Mouse (Mus musculus) lung, embryonic 14.5 days (tissue): ENCODE measurements at regions not wholly inside any gene's neighbourhood (a gene's known extent, or its start where the extent isn't known, plus 50 kb on each side); places are given as distances from the start of the nearest gene placed in this dataset.

Experiments
- ATAC-seq: fragments of 200-750 bp; cut with Nextera tagmentation; 2 replicates; pipeline ENCODE4 v1.8.0; 2017; ENCODE audit warnings: mild to moderate bottlenecking, moderate TSS enrichment, moderate library complexity; ENCODE audit not compliant: insufficient read depth
- DNase-seq: peaks from one replicate; pipeline ENCODE4 v3.0.0-alpha.2; 2015
- H3K27ac ChIP-seq: fragments of 300-500 bp; sonication (generic); 2 replicates; pipeline ENCODE4 v1.5.1; 2014; ENCODE audit warnings: low read depth, mild to moderate bottlenecking, moderate library complexity
- H3K27me3 ChIP-seq: fragments of 300-500 bp; sonication (generic); 2 replicates; pipeline ENCODE4 v1.6.1; 2014; ENCODE audit warnings: low read length, control low read depth; ENCODE audit not compliant: insufficient read depth
- H3K36me3 ChIP-seq: fragments of 300-500 bp; sonication (generic); 2 replicates; pipeline ENCODE4 v1.6.1; 2014; ENCODE audit warnings: control low read depth; ENCODE audit not compliant: insufficient read depth
- H3K4me1 ChIP-seq: fragments of 300-500 bp; sonication (generic); 2 replicates; pipeline ENCODE4 v1.6.1; 2014; ENCODE audit warnings: antibody characterized with exemption, control low read depth; ENCODE audit not compliant: insufficient read depth
- H3K4me2 ChIP-seq: fragments of 300-500 bp; sonication (generic); 2 replicates; pipeline ENCODE4 v1.6.1; 2014; ENCODE audit warnings: mild to moderate bottlenecking
- H3K4me3 ChIP-seq: fragments of 300-500 bp; sonication (generic); 2 replicates; pipeline ENCODE4 v1.5.1; 2014; ENCODE audit warnings: low read depth, low read length
- H3K9ac ChIP-seq: fragments of 300-500 bp; sonication (generic); 2 replicates; pipeline ENCODE4 v1.6.1; 2014
- H3K9me3 ChIP-seq: fragments of 300-500 bp; sonication (generic); 2 replicates; pipeline ENCODE4 v1.6.1; 2016; ENCODE audit warnings: low read depth, low read length, control low read depth
- CTCF ChIP-seq: IDR thresholded peaks from 2 replicates; pipeline ENCODE4 v1.5.1; 2016; ENCODE audit warnings: antibody characterized with exemption, low read depth
- WGBS: fragments of 180-500 bp; shearing (Covaris S2); extraction: QIAGEN DNeasy Blood & Tissue Kit; methylation state at CpG from one replicate; pipeline ENCODE4 v1.1.7; 2014; 5-methylcytosine and 5-hydroxymethylcytosine counted together

GRCm38 (mm10) chr7:136390066-136390465 is 504.3 kb upstream of the Mgmt start:
- DNase-seq (peak; percentile 52), ATAC-seq (no peak)
- Histone ChIP-seq H3K4me1 (no peaks in the 10 kb centered on the region), H3K9me3 (no peaks in the 10 kb centered on the region), H3K36me3 (no peaks in the 10 kb centered on the region), H3K4me2 (no peak overlapping the region), H3K9ac (no peak overlapping the region), H3K4me3 (no peak overlapping the region), H3K27me3 (no peaks in the 10 kb centered on the region), H3K27ac (no peak overlapping the region)
- WGBS: 13% methylated on average over 8 of the region's 8 CpGs
- TF ChIP-seq CTCF: no peak

- Histone ChIP-seq H3K27me3 (no peaks in the 10 kb centered on the region), H3K4me2 (no peak overlapping the region), H3K4me1 (no peaks in the 10 kb centered on the region), H3K4me3 (no peak overlapping the region), H3K9ac (no peak overlapping the region), H3K9me3 (no peaks in the 10 kb centered on the region), H3K36me3 (no peaks in the 10 kb centered on the region), H3K27ac (no peak overlapping the region)
- ATAC-seq (no peak), DNase-seq (no peak)
- 81% methylated on average over 6 of the region's 6 CpGs for WGBS
- TF ChIP-seq CTCF: no peak
Observed at GRCm38 (mm10) chr7:136393454-136393853, 501.0 kb upstream of the Mgmt start.

GRCm38 (mm10) chr7:136395838-136396237 is 498.6 kb upstream of the Mgmt start:
- TF ChIP-seq CTCF: 0 out of 2 replicates have a peak, but pooled peaks have one; percentile 7
- Histone ChIP-seq H3K4me2 (no peak overlapping the region), H3K27ac (no peak overlapping the region), H3K36me3 (no peaks in the 10 kb centered on the region), H3K9ac (no peak overlapping the region), H3K27me3 (no peaks in the 10 kb centered on the region), H3K4me1 (no peaks in the 10 kb centered on the region), H3K9me3 (no peaks in the 10 kb centered on the region), H3K4me3 (no peak overlapping the region)
- ATAC-seq (no peak), DNase-seq (no peak)
- WGBS: 53% methylated on average over 2 of the region's 2 CpGs

GRCm38 (mm10) chr7:136397101-136397500 is 497.3 kb upstream of the Mgmt start:
- TF ChIP-seq CTCF: no peak
- DNase-seq: no peak
- Histone ChIP-seq H3K4me3 (no peak overlapping the region), H3K27ac (no peak overlapping the region), H3K4me1 (no peaks in the 10 kb centered on the region), H3K27me3 (no peaks in the 10 kb centered on the region), H3K9ac (no peak overlapping the region), H3K4me2 (no peak overlapping the region), H3K9me3 (no peaks in the 10 kb centered on the region), H3K36me3 (no peaks in the 10 kb centered on the region)
- ATAC-seq: no peak
- 84% methylated on average over 4 of the region's 4 CpGs for WGBS

- 82% methylated on average over 8 of the region's 8 CpGs for WGBS
- Histone ChIP-seq H3K4me1 (peaks cover 13% of the 10 kb centered on the region; the same call in 1 of the 2 replicates), H3K4me3 (no peak overlapping the region), H3K27me3 (peaks cover 1% of the 10 kb centered on the region; the same call in 1 of the 2 replicates), H3K9ac (no peak overlapping the region), H3K4me2 (no peak overlapping the region), H3K9me3 (no peaks in the 10 kb centered on the region), H3K36me3 (no peaks in the 10 kb centered on the region), H3K27ac (no peak overlapping the region)
- no peak for ATAC-seq
- DNase-seq: no peak
- no peak for TF ChIP-seq CTCF
Observed at GRCm38 (mm10) chr7:136402688-136403597, 491.5 kb upstream of the Mgmt start.

- WGBS: 46% methylated on average over 8 of the region's 8 CpGs
- no peak overlapping the region for H3K9ac ChIP-seq
- no peaks in the 10 kb centered on the region for H3K9me3 ChIP-seq
- peaks cover 5% of the 10 kb centered on the region; the same call in 1 of the 2 replicates for H3K27me3 ChIP-seq
- DNase-seq: peak; percentile 23
- no peak overlapping the region for H3K27ac ChIP-seq
- no peak overlapping the region for H3K4me2 ChIP-seq
- ATAC-seq: no peak
- no peak overlapping the region for H3K4me3 ChIP-seq
- no peaks in the 10 kb centered on the region for H3K36me3 ChIP-seq
- no peak for TF ChIP-seq CTCF
- peaks cover 13% of the 10 kb centered on the region; the same call in 1 of the 2 replicates for H3K4me1 ChIP-seq
Observed at GRCm38 (mm10) chr7:136405391-136405790, 489.0 kb upstream of the Mgmt start.
